Mouse (Mus musculus): Measurements from ENCODE around the gene Kcne1. TPM values are rescaled to one million over a fixed set of nuclear protein-coding genes. Genes with fewer than 3 reads are reported as not detected.

Gene Kcne1
- total RNA-seq, 1 experiment from 2014 or later = not detected

- ATAC-seq (replicated peaks; ENCODE audit: low read depth, poor library complexity, severe bottlenecking) = no peak
Observed at GRCm38 (mm10) chr16:92357566-92357965, 1.7 kb downstream of the Kcne1 start.

DNA sequence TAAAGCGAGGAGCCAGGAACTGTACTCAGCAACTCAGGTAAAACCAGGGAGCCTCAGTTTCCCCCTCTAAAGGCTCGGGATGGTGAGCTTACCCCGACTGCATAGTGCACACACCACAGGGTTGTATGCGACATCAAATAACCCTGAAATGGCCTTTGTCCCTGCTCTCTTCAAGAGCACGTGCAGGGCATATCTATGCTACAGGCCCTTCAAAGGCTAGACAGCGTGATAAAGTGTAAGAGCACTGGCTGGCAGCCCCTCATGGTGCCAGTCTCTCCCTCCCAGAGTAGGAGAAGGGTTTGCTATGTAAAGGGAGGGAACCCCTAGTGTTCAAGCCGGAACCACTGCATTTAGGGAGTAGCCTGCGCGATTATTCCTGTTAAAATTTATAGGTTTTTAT lies 2.2 kb downstream of the Kcne1 start:
- ATAC-seq (replicated peaks; ENCODE audit: low read depth, poor library complexity, severe bottlenecking) = no peak

DNA sequence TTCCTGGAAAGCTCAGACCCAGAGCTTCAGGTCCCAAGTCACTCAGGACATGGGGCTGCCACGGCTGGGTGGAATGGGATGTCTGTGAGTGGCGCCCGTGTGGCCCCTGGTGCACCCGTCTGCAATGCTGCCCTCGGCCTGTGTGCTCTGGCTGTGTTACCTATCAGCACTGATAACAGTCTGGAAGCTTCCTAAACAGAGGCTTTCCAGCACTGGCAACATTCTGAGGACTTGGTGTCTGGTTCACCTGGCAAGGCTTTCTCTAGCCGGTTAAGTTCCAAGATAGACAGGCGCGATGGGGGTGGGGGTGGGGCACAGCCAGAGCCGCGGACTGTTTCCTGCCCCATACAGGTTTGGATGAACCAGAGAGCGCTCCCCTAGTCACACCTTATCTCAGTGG lies 3.3 kb downstream of the Kcne1 start:
- 0 out of 2 replicates have a peak, but pooled peaks have one; percentile 23 for ATAC-seq (replicated peaks; ENCODE audit: low read depth, poor library complexity, severe bottlenecking)

DNA sequence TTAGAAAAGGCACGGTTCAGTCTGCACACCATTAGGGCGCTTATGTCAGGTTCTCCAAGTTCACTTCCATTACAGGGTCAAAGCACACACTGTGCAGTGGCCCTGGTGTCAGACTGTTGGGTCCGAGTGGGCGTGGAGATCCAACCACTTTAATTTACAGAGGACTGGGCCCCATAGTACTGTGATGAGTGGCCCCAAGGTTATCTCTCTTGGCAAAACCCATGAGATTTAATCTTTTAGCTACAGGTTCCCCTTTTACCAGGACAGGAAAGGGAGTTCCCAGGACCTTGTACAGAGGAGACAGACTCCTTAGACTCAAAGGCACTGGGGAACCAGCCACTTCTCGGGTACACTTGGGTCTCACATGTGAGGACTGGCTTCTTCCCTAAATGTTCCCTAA lies 3.9 kb downstream of the Kcne1 start:
- peak; percentile 26; the same call in 1 of the 2 replicates for ATAC-seq (replicated peaks; ENCODE audit: low read depth, poor library complexity, severe bottlenecking)

DNA sequence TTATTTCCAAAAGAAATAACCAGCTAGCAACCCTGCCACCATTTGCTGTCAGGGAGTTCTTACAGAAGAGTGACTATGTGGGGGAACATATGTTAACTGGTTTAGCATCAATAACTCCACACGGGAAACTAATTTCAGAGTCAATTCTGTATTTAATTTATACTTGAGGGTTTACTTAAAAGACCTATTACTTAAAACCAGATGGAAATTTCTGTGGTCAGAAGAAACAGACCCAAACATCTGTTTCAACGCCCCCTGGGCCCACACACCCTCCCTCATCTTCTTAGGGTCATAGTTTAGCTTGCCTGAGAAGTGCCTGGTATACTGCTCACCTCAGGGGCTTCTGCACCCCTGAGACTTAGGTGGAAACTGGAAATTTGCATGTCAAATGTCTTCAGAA lies 5.4 kb downstream of the Kcne1 start:
- no peak for ATAC-seq (replicated peaks; ENCODE audit: low read depth, poor library complexity, severe bottlenecking)

- ATAC-seq (replicated peaks; ENCODE audit: low read depth, poor library complexity, severe bottlenecking) = no peak
Observed at GRCm38 (mm10) chr16:92353295-92353694, 6.0 kb downstream of the Kcne1 start.

DNA sequence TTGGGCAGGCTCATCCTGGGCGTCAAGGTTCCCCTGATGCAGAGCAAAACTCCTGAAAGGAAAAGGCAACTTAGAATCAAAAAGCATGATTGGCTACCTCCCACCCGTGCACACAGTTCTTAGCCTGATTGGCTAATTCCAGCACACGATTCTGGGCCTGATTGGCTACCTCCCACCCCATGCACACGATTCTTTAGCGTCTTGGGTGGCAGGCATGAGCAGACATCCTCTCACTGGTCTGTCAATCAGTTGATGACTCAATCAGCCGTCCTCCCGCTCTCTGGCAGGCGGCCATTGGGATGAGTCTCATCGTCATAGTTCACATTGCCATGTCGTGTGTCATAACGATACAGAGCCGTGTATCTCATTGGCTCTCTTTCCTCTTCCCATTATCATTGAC lies 10.3 kb downstream of the Kcne1 start:
- ATAC-seq (replicated peaks; ENCODE audit: low read depth, poor library complexity, severe bottlenecking) = no peak

DNA sequence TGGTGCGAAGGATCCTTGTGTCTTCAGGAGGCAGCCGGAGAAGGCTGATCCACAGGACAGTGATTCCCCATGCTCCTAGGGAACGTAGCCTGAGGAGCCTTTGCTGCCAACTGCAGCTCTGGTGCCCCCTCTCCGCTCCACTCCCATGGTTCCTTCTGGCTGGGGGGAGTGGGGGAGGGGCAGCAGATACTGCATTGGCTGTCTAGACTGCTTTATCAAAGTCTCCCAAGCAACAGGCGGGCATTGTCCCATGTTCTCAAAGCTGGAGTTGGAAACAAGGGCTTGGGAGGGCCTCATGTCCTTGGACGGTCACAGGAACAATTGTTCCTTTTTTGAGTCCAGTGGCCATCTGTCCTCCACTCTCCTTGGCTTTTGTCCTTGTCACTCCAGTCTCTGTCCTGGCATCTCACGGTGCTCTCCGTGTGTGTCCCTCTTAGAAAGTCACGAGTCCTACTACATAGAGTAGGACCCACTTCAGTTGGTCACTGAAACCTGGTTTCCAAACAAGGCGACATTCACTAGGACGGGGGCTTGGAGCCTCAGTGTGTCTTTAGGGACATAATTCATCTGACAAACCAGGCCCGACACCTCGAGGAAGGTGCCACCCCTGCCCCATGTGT lies 12.9 kb downstream of the Kcne1 start:
- no peak for ATAC-seq (replicated peaks; ENCODE audit: low read depth, poor library complexity, severe bottlenecking)

GRCm38 (mm10) chr16:92345177-92345576 lies 14.1 kb downstream of the Kcne1 start:
- ATAC-seq (replicated peaks; ENCODE audit: low read depth, poor library complexity, severe bottlenecking) = peak; percentile 43; the same call in 1 of the 2 replicates

DNA sequence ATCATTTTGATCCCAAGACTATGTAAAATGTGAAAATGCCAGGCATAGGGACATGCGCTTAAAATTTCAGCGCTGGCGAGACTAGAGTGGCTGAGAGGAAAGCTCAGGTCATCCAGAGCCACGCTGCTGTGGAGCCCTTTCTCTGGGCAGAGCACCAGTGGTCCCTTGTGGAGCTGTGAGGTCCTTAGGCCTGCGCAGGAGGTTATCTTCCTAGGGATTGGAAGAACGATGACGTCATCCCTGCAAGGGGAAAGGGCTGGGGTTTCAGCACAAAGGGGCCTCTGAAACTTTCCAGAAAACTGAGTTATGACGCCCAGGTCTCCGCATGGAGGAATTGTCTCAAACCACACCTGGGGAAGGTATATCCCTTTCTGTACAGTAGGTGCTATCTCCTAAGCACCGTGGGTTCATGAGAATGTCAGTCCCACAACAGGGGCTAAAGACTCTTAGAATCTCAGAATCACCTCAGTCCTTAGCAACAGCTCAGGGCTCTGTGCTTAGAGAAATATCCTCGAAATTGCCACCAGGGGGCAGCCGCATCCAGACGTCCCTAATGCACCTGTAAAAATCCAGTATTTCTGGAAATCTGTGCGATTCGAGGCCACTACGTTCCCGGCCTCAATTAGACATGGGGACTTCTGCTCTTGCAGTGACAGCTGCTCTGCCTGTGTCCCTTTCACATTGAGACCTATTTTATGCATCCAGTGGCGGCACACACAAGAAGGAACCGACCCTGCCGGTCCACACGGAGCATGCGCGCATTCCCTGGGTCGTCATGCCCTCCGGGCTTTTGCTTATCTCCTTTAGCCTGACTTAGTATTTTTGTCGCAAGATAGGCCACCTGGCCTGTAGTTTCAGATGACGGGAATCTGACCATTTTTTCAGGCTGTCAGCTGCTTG lies 18.4 kb downstream of the Kcne1 start:
- ATAC-seq (replicated peaks; ENCODE audit: low read depth, poor library complexity, severe bottlenecking) = peak; percentile 79

DNA sequence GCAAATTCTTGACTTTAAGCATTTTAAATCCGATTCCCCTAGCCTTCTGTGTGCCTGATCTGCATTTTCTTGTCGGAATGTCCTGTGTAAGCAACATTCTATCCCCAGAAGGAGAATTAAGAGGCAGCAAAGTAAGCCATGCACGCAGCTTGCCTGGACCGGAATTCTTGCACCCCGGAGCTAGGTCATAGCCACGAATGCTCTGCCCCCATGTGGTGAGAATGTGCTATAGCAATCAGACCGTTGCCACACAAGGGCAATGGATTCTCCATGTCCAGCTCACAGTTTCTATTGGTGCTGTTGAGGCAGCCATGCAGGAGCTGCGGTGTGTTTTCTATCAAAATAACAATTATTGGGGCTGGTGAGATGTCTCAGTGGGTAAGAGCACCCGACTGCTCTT lies 23.0 kb downstream of the Kcne1 start:
- peak; percentile 76 for ATAC-seq (replicated peaks; ENCODE audit: low read depth, poor library complexity, severe bottlenecking)

GRCm38 (mm10) chr16:92334600-92334999 lies 24.7 kb downstream of the Kcne1 start:
- no peak for ATAC-seq (replicated peaks; ENCODE audit: low read depth, poor library complexity, severe bottlenecking)

- 0 out of 2 replicates have a peak, but pooled peaks have one; percentile 11 for ATAC-seq (replicated peaks; ENCODE audit: low read depth, poor library complexity, severe bottlenecking)
Observed at GRCm38 (mm10) chr16:92330966-92331365, 28.3 kb downstream of the Kcne1 start.

DNA sequence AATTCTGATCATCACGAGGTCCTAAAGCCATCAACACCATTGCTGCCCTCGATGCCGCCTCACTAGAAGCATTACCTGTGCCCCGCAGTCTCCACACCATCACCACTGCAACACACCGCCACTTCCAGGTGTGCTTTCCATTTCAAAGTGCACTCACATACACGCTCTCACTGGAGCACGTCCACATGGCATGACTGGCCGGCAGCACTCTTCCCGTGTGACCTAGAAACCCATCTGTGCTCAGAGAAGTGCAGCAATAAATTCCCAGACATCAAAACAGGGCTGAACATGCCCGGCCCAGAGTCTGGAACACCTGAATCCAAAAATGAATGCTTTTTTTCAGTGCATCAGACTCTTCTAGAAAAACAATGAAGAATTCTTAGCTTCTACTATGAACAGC lies 31.4 kb downstream of the Kcne1 start:
- ATAC-seq (replicated peaks; ENCODE audit: low read depth, poor library complexity, severe bottlenecking) = no peak

DNA sequence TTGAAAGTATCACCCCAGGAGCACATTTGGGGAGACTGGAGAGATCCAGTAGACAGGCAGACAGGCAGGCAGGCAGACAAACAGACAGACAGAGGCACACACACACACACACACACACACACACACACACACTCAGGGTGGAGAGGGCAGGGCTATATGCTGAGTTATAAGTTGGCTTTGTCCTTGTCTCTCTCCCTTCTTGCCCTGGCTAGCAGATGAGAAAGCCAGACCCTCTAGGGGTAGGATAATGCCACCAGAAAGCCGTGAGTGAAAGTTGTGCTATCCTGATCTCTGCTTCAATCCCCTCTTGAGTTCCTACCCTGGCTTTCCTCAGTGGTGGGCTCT lies 34.2 kb downstream of the Kcne1 start:
- no peak for ATAC-seq (replicated peaks; ENCODE audit: low read depth, poor library complexity, severe bottlenecking)

DNA sequence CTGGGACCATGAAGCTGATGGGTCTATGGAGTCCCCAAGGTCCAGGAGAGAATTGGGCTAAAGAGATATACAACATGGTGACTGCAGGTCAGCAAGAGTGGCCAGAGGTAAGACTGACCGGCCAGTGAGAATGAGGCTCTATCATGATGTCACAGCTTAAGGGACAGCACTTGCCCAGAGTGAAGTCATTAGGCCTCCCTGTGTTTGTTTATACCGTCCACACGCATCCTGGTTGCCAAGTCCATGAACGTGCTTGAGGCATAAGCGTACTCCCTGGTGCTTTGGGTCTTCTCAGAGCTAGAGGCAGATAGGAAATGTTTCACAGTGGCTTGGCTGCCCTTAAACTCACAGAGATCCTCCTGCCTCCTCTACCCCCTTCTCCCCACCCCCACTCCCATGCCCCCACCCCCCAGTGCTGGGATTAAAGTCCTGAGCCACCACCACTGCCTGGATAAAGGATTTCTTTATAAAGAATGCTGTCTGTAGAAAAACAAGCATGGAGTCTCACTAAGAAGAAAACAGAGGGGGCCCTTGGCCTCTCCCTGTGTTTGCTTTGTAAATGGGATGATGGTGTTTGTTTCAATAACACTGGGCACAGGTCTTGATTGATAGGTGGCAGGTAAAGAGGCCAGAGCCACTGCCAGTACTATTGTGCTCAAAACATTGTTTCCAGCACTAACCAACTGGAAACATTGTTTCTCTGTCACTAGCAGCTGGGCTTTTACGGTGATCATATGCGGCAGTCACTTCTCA lies 34.8 kb downstream of the Kcne1 start:
- no peak for ATAC-seq (replicated peaks; ENCODE audit: low read depth, poor library complexity, severe bottlenecking)

DNA sequence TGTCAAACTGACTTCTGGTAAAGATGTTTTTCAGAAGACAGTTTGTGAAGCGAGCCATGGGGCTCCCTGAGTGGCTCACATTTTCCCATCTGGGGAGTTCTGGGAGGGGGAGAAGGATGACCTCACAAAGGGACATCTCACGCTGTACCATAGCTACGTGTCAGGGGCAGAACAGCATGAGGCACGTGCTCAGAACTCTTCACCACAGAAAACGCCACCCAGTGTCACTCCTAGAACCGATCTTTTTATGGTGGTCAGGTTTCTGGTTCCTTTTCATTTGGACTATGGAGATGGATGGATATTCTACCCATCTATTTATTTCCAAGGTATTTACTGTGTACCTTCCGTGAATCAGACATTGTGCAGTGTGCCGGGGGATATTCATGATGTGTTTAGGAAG lies 37.9 kb downstream of the Kcne1 start, which contains the start of gene Fam243:
Fam243 (minus strand) TSS at position 101 of the 400 bp plus-strand sequence.
- ATAC-seq (replicated peaks; ENCODE audit: low read depth, poor library complexity, severe bottlenecking) = no peak

GRCm38 (mm10) chr16:92320361-92320760 lies 38.9 kb downstream of the Kcne1 start:
- ATAC-seq (replicated peaks; ENCODE audit: low read depth, poor library complexity, severe bottlenecking) = no peak

GRCm38 (mm10) chr16:92319353-92320109 lies 39.7 kb downstream of the Kcne1 start:
- peak; percentile 98 for ATAC-seq (replicated peaks; ENCODE audit: low read depth, poor library complexity, severe bottlenecking)
